In the genomic region with DNA sequence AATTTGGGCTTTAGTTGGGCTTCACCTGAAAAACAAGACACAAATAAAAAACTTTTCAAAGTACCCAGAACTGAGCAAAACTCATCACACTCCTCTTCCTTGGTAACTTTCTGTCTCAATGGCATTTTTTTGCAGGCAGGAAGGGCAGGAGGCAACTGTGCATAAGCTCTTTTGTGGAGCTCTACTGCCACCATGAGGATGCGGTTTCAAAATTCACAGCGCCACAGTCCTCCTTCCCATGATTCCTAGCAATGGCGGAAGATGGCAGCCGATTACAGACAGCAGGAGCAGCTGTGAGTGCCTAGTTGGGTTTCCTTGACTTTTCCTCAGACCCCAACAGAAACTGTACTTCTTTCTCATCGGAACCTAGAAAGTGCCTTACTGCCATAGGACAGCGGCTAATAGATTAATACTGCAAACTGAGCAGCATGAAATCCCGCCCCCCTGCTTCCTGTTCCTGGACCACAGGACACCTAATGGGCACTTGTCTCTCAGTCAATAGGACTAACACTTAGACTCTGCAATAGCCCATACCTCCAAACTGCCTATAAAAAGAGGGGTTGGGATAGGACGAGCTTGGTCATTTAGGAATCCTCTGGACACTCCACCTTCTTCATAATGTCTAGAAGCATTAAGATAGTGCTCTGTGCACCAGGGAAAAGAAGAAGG, we compare ENCODE assay signal across 9 mouse cellular contexts.
DNase-seq lines count a peak whose midpoint lies in the region; ATAC-seq and TF ChIP-seq lines count a peak whose summit lies in the region.
"Had no signal": no experiment of that assay in that cellular context is flagged by ENCODE, and none has a peak within 500 bp of the region (broad histone marks: within the 10 kb centered on the region; RNA-seq: fewer than 3 reads in every experiment).

No protein-coding gene starts in this region.

- peak overlapping the region in 1 of 2 experiments; percentile 16; a peak in 2 of 4 replicates for H3K4me3 ChIP-seq in ES-E14 (ENCODE audit: insufficient read depth in 1 of 2, low read depth in 1 of 2, low read length in 2 of 2, poor library complexity in 1 of 2, severe bottlenecking in 1 of 2)
- H3K4me3 ChIP-seq in forebrain, embryonic 11.5 days (ENCODE audit: low read depth, low read length) = no peak overlapping the region
- no peak overlapping the region; the same call in 1 of the 2 replicates for H3K4me3 ChIP-seq in hindbrain, embryonic 16.5 days (ENCODE audit: low read length)
- H3K4me3 ChIP-seq in macrophage (ENCODE audit: inconsistent target) = peak overlapping the region; percentile 11
- H3K4me3 ChIP-seq in thymus, adult 2 months (ENCODE audit: control insufficient read depth, insufficient read depth, low read length) = no peak overlapping the region

- WGBS in forebrain, embryonic 11.5 days = 69% methylated on average over 8 of the region's 8 CpGs
- WGBS in hindbrain, embryonic 16.5 days = 62% methylated on average over 8 of the region's 8 CpGs
- WGBS in macrophage (ENCODE audit: missing documents) = 65% methylated on average over 7 of the region's 8 CpGs
- WGBS in thymus, adult 2 months = 99% methylated on average over 8 of the region's 8 CpGs

- ATAC-seq in forebrain, embryonic 11.5 days (replicated peaks; ENCODE audit: low FRiP score) = no peak
- peak; percentile 63; the same call in 1 of the 2 replicates for ATAC-seq in hindbrain, embryonic 16.5 days

- intact Hi-C loops in gastrocnemius, postnatal 14 days (cut with DNase I; ENCODE audit: low total_unique reads) = no loop called here

- no peak for TF ChIP-seq POLR2A in thymus, adult 2 months (IDR thresholded peaks at IDR 0.05; ENCODE audit: control insufficient read depth, extremely low read depth, insufficient read depth, low read length, poor library complexity)

- H3K27ac ChIP-seq in ES-E14 (ENCODE audit: insufficient read depth, low read depth, low read length, poor library complexity, severe bottlenecking) (peak overlapping the region; percentile 22; the same call in 1 of the 2 replicates), macrophage (peak overlapping the region; percentile 41)
- H3K27ac ChIP-seq in forebrain, embryonic 11.5 days (ENCODE audit: low read depth, low read length) = no peak overlapping the region
- H3K27ac ChIP-seq in hindbrain, embryonic 16.5 days (ENCODE audit: low read depth, low read length) = 0 out of 2 replicates have a peak overlapping the region, but pooled peaks have one; percentile 42
- no peak overlapping the region for H3K27ac ChIP-seq in thymus, adult 2 months (ENCODE audit: control insufficient read depth, insufficient read depth, low read length)

- in situ Hi-C loops in ES-E14 (cut with MboI; ENCODE audit: low sequenced_read_pairs in 2 of 2, unreplicated experiment in 2 of 2) = no loop called here

- H3K79me2 ChIP-seq in macrophage (ENCODE audit: inconsistent target) = no peaks in the 10 kb centered on the region

- 0 out of 2 replicates have a peak overlapping the region, but pooled peaks have one; percentile 8 for H3K4me2 ChIP-seq in forebrain, embryonic 11.5 days (ENCODE audit: low read depth, low read length, severe bottlenecking)
- H3K4me2 ChIP-seq in hindbrain, embryonic 16.5 days (ENCODE audit: low read length) = peak overlapping the region; percentile 23; the same call in 1 of the 2 replicates

- DNase-seq in gastrocnemius, postnatal 14 days = peak; percentile 52
- DNase-seq in gastrocnemius, postnatal 10 days = no peak
- no peak for DNase-seq in ES-E14 (ENCODE audit: low read depth, low spot score)
- DNase-seq in forebrain, embryonic 11.5 days (ENCODE audit: low spot score) = peak; percentile 58
- DNase-seq in T-cell, adult 2 months (ENCODE audit: low spot score) = no peak
- DNase-seq in thymus, adult 2 months = no peak

- peaks cover 16% of the 10 kb centered on the region for H3K36me3 ChIP-seq in ES-E14 (ENCODE audit: control insufficient read depth, insufficient read depth, low read length, poor library complexity, severe bottlenecking)
- no peaks in the 10 kb centered on the region; the same call in 1 of the 2 replicates for H3K36me3 ChIP-seq in forebrain, embryonic 11.5 days (ENCODE audit: control insufficient read depth, insufficient read depth, low read length)
- H3K36me3 ChIP-seq in hindbrain, embryonic 16.5 days (ENCODE audit: control insufficient read depth, insufficient read depth, low read length) = 0 out of 2 replicates have a peak, but pooled peaks cover 2% of the 10 kb centered on the region
- H3K36me3 ChIP-seq in macrophage (ENCODE audit: inconsistent target) = no peaks in the 10 kb centered on the region; the same call in 1 of the 2 replicates
- no peaks in the 10 kb centered on the region for H3K36me3 ChIP-seq in thymus, adult 2 months (ENCODE audit: control insufficient read depth, insufficient read depth, low read length)

- no peaks in the 10 kb centered on the region for H3K27me3 ChIP-seq in forebrain, embryonic 11.5 days (ENCODE audit: control insufficient read depth, insufficient read depth, low read length)
- no peaks in the 10 kb centered on the region for H3K27me3 ChIP-seq in hindbrain, embryonic 16.5 days (replicated peaks; ENCODE audit: control insufficient read depth, insufficient read depth, low read length)
- H3K27me3 ChIP-seq in thymus, adult 2 months (ENCODE audit: control insufficient read depth, insufficient read depth, low read length) = no peaks in the 10 kb centered on the region
- H3K27me3 ChIP-seq: CH12.LX had no signal

- no peaks in the 10 kb centered on the region for H3K4me1 ChIP-seq in ES-E14 (ENCODE audit: control insufficient read depth in 2 of 2, insufficient read depth in 2 of 2, low read length in 2 of 2, poor library complexity in 1 of 2)
- no peaks in the 10 kb centered on the region for H3K4me1 ChIP-seq in forebrain, embryonic 11.5 days (replicated peaks; ENCODE audit: control insufficient read depth, insufficient read depth, low read length)
- no peaks in the 10 kb centered on the region for H3K4me1 ChIP-seq in hindbrain, embryonic 16.5 days (ENCODE audit: control insufficient read depth, insufficient read depth, low read depth, low read length)
- H3K4me1 ChIP-seq in thymus, adult 2 months (replicated peaks; ENCODE audit: control insufficient read depth, insufficient read depth, low read length) = no peaks in the 10 kb centered on the region

- no peaks in the 10 kb centered on the region for H3K9me3 ChIP-seq in ES-E14 (ENCODE audit: control insufficient read depth, insufficient read depth, low read depth, low read length)
- no peaks in the 10 kb centered on the region for H3K9me3 ChIP-seq in forebrain, embryonic 11.5 days (ENCODE audit: control insufficient read depth, low read length)
- no peaks in the 10 kb centered on the region for H3K9me3 ChIP-seq in hindbrain, embryonic 16.5 days (ENCODE audit: control insufficient read depth, low read length)

- H3K9ac ChIP-seq in ES-E14 (ENCODE audit: insufficient read depth, low read depth, low read length, poor library complexity, severe bottlenecking) = peak overlapping the region; percentile 63; the same call in 1 of the 2 replicates
- no peak overlapping the region for H3K9ac ChIP-seq in forebrain, embryonic 11.5 days (ENCODE audit: low read length)
- no peak overlapping the region for H3K9ac ChIP-seq in hindbrain, embryonic 16.5 days (ENCODE audit: low read depth, low read length)

- TF ChIP-seq CTCF in thymus, adult 2 months (IDR thresholded peaks at IDR 0.05; ENCODE audit: borderline replicate concordance, control insufficient read depth, extremely low read depth, insufficient read depth, low read length, poor library complexity) = no peak

TF ChIP-seq in ES-E14, 5 proteins besides CTCF, POLR2A, EP300 and RAD21:
- TF ChIP-seq MAFK (IDR thresholded peaks at IDR 0.05; ENCODE audit: insufficient read depth, low read depth, low read length) (no peak), ZNF384 (IDR thresholded peaks at IDR 0.05; ENCODE audit: low read depth, low read length) (peak; percentile 99), CHD2 (IDR thresholded peaks at IDR 0.05; ENCODE audit: low read depth, low read length) (no peak), HCFC1 (IDR thresholded peaks at IDR 0.05; ENCODE audit: borderline replicate concordance, insufficient read depth, low read length) (peak; percentile 58; the same call in 1 of the 2 replicates)

Comparison
In these comparisons a context has a peak if more than half of its experiments do, and no peak if none do; other contexts are left out.
1. DNase-seq: peak in gastrocnemius, postnatal 14 days (single experiment) and forebrain, embryonic 11.5 days (single experiment); none in gastrocnemius, postnatal 10 days (single experiment), ES-E14 (single experiment), T-cell, adult 2 months (single experiment) and thymus, adult 2 months (single experiment).
2. H3K27ac ChIP-seq: peak in ES-E14 (single experiment), hindbrain, embryonic 16.5 days (single experiment) and macrophage (single experiment); none in forebrain, embryonic 11.5 days (single experiment) and thymus, adult 2 months (single experiment).